Mouse (Mus musculus) cerebellum, adult 2 months (tissue): ENCODE results near the gene Rabgap1l. TPM values are rescaled to one million over a fixed set of nuclear protein-coding genes. Genes with fewer than 3 reads are reported as not detected.
"Not testable (repeated sequence)": the region's sequence is repeated elsewhere in the genome, so short reads cannot be mapped to it uniquely, and the experiment has no call there.

ENCODE experiments used
- DNase-seq, 2 experiments: peaks; one replicate each; pipeline ENCODE4 v3.0.0; 2021
- H3K27ac ChIP-seq: fragments of 200-500 bp; 2 replicates; pipeline ENCODE4 v1.5.1; 2012; ENCODE audit warnings: low read length, control low read depth, inconsistent platforms; ENCODE audit not compliant: insufficient read depth
- H3K27me3 ChIP-seq: fragments of 200-500 bp; 2 replicates; pipeline ENCODE4 v1.6.1; 2012; ENCODE audit warnings: inconsistent platforms, mild to moderate bottlenecking, low read length, moderate library complexity; ENCODE audit not compliant: control insufficient read depth, insufficient read depth
- H3K4me1 ChIP-seq: fragments of 200-500 bp; 2 replicates; pipeline ENCODE4 v1.6.1; 2011; ENCODE audit warnings: low read length; ENCODE audit not compliant: control insufficient read depth, insufficient read depth
- H3K4me3 ChIP-seq: fragments of 200-500 bp; replicated peaks from 2 replicates; pipeline ENCODE3; 2011; ENCODE audit warnings: mild to moderate bottlenecking, low read depth, low read length, control low read depth; ENCODE audit not compliant: insufficient read depth
- CTCF ChIP-seq: fragments of 200-500 bp; IDR thresholded peaks from 2 replicates; pipeline ENCODE4 v1.5.1; 2011; ENCODE audit warnings: low read depth, mild to moderate bottlenecking, control low read depth, low read length, moderate library complexity, borderline replicate concordance; ENCODE audit not compliant: insufficient read depth
- POLR2A ChIP-seq: fragments of 200-500 bp; IDR thresholded peaks from 2 replicates; pipeline ENCODE4 v1.6.1; 2011; ENCODE audit warnings: low read length, control low read depth, borderline replicate concordance; ENCODE audit not compliant: insufficient read depth
- WGBS: fragments of 180-500 bp; shearing (Covaris S2); methylation state at CpG from one replicate; pipeline ENCODE4 v1.1.7; 2018; 5-methylcytosine and 5-hydroxymethylcytosine counted together
- polyA plus RNA-seq: library from polyadenylated mRNA; depleted of rRNA; stranded (reverse); fragments of >200 nt; gene quantifications from 2 replicates; pipeline ENCODE4 v1.2.3, GENCODE M21; 2012

Rabgap1l gene
- polyA plus RNA-seq, 1 experiment = 57.7 TPM

DNA sequence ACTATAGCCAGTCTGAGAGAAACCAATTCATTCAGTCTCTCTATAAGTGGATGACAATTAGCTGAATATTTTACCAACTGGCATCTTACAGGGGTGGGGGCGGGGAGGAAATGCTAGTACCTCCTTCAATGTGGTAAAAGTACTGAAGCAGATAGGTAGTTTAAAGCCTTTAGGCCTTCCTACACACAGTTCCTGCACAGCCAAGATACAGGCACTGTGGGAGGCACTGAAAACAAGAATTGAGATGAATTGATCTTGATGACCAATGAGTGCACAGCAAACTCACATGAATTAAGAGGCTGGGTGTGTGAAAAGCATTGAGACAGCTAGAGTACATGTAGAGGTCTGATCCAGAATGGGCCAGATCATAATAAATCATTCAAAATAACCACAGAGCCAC is 349.5 kb downstream of the Rabgap1l start:
- no peak overlapping the region for H3K27ac ChIP-seq
- 93% methylated on average over 1 of the region's 1 CpGs for WGBS
- no peaks in the 10 kb centered on the region for H3K27me3 ChIP-seq
- no peak overlapping the region for H3K4me3 ChIP-seq
- TF ChIP-seq CTCF (no peak), POLR2A (no peak)
- DNase-seq = no peak
- no peaks in the 10 kb centered on the region for H3K4me1 ChIP-seq

DNA sequence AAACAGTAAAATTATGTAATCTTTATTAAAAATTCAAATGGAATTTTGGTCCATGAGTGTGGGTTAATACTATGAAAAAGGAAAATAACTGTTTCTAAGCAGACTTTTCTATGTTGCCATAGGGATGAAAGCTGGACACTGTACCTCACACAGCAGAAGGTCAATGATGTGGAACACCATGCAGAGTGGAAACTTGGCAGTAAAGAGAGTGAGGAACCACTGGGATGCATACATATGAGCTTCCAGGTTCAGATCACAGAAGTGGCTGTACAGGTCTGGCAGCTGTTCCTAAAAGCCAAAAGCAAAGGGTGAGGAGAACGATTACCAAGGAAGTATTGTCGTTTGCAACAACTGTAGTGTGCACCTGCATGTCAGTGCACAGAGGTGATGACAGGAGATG is 351.3 kb downstream of the Rabgap1l start:
- H3K4me1 ChIP-seq = no peaks in the 10 kb centered on the region
- H3K4me3 ChIP-seq = no peak overlapping the region
- DNase-seq = no peak
- TF ChIP-seq CTCF (no peak), POLR2A (no peak)
- H3K27me3 ChIP-seq = no peaks in the 10 kb centered on the region
- H3K27ac ChIP-seq = no peak overlapping the region
- WGBS = 15% methylated on average over 2 of the region's 2 CpGs

DNA sequence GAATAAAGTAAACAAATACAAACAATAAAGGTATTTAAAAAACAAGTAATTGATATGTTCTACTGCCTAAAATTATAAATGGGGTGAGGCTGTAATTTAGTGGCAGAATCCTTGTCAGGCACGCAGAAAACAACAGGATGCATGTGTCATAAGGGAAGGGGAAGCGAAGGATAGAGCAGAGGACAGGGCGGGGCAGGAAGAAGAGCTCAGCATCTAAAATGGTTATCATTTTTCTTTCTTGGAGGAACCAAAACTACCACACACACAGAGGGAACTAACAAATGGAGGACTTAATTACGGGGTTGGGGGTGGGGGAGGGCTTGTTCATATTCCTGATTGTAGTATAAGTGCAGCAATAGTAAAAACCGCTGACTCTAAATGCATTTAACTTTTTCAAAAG is 351.9 kb downstream of the Rabgap1l start:
- WGBS = 86% methylated on average over 5 of the region's 5 CpGs

DNA sequence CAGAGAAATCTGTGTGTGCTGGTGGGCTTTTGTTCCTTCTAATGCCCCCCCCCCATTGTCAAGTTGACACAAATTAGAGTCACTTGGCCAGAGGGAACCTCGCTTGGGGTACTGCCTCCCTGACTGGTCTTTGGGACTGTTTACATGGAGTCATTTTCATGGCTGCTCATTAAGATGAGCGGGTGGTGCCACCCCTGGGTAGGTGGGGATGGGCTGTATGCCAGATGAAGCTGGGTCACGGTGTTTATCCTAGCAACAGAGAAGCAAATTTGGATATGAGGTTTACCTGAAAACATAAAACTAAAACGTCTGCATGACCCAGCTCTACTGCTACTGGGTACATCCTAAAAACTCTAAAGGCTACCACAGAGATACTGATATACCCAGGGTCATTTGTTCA is 354.2 kb downstream of the Rabgap1l start:
- Histone ChIP-seq H3K27me3 (no peaks in the 10 kb centered on the region), H3K27ac (no peak overlapping the region), H3K4me1 (no peaks in the 10 kb centered on the region), H3K4me3 (no peak overlapping the region)
- TF ChIP-seq CTCF (no peak), POLR2A (no peak)
- 51% methylated on average over 4 of the region's 4 CpGs for WGBS
- DNase-seq = no peak

More for the DNA sequence above, 351.9 kb downstream of the Rabgap1l start:
- Histone ChIP-seq H3K4me3 (no peak overlapping the region), H3K27me3 (no peaks in the 10 kb centered on the region), H3K27ac (no peak overlapping the region), H3K4me1 (no peaks in the 10 kb centered on the region)
- DNase-seq = no peak
- no peak for TF ChIP-seq POLR2A

DNA sequence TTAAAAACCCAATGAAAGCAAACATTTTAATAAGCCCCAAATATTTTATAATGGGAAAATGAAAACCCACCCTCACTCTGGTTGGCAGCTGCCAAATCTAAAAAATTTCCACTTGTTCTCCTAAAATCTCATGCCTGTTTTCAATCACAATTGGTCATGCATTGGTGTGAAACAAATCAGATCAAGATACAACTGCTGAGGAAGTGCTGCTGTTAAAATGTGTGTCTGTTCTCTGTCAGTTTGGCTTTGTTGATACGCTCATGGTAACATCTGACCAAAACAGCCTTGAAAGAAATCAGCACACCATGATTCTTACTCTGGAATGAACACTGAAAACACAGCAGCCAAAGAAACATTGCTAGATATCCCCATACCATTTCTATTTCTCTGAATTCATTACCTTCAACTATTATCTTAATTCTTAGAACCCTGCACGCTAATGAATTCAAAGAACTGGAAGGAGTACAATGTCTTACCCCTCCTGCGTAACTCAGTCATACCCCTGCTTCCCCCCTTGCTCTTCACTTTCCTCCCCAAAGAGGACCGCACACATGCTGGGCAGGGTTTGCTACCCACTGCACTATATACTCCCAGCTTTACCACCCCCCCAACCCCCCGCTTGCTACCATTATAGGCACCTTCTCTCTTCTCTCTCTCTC is 375.7 kb downstream of the Rabgap1l start:
- no peaks in the 10 kb centered on the region for H3K4me1 ChIP-seq
- DNase-seq = no peak
- WGBS = 76% methylated on average over 5 of the region's 5 CpGs
- H3K4me3 ChIP-seq = no peak overlapping the region
- no peaks in the 10 kb centered on the region for H3K27me3 ChIP-seq
- no peak overlapping the region for H3K27ac ChIP-seq
- no peak for TF ChIP-seq POLR2A
- no peak for TF ChIP-seq CTCF

DNA sequence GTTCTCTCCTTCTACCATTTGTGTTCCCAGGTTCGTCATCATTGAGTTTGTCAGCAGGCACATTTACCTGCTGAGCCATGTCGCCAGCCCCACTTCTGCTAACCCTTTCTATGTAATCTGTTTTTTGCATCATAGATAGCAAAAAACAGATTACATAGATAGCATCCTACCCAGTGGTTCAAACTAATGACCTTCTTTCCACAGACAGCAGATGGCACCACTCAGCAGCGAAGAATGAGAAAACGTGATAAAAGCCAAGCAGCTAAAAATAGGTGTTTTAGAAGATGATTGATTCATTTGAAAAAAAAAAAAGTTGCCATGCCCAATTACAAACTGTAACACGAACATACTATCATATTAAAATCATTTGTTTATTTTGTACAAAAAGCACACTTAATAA is 382.2 kb downstream of the Rabgap1l start:
- H3K4me3 ChIP-seq = no peak overlapping the region
- H3K27ac ChIP-seq = no peak overlapping the region
- peak; percentile 44 to 62 for DNase-seq
- TF ChIP-seq CTCF (no peak; the same call in 1 of the 2 replicates), POLR2A (no peak)
- H3K27me3 ChIP-seq = no peaks in the 10 kb centered on the region
- H3K4me1 ChIP-seq = no peaks in the 10 kb centered on the region; the same call in 1 of the 2 replicates
- WGBS = 9% methylated on average over 5 of the region's 5 CpGs

DNA sequence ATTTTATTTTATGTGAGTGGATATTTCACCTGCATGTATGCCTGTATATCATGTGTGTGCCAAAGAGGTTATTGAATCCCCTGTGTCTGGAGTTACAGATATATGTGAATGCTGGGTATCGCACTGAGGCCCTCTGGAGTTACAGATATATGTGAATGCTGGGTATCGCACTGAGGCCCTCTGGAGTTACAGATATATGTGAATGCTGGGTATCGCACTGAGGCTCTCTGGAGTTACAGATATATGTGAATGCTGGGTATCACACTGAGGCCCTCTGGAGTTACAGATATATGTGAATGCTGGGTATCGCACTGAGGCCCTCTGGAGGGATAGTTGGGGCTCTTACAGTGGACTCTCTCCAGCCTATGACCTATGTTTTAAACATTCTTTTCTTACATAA is 383.3 kb downstream of the Rabgap1l start:
- H3K27me3 ChIP-seq, H3K27ac ChIP-seq, DNase-seq, H3K4me1 ChIP-seq, H3K4me3 ChIP-seq: not testable (repeated sequence)
- WGBS = 98% methylated on average over 4 of the region's 4 CpGs

DNA sequence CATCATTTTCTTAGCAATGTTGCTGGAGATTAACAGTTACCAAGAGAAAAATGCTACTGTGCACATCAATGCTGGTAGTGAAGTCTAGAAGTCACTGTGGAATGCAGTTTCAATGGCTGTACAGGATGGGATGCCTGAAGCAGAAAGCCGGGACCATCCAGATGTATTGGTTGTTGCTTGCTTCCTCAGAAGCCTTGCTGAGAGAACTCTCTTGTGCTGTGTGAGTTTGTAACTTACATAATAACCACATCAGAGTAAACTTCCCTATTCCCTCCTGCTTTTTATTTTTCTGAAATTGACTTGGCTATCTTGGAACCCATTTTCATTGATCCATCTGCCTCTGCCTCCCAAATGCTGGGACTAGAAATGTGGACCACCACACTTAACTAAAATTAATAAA is 383.9 kb downstream of the Rabgap1l start:
- TF ChIP-seq POLR2A (no peak), CTCF (no peak)
- H3K27ac ChIP-seq = no peak overlapping the region
- DNase-seq = no peak
- no peaks in the 10 kb centered on the region for H3K27me3 ChIP-seq
- no peaks in the 10 kb centered on the region; the same call in 1 of the 2 replicates for H3K4me1 ChIP-seq
- no peak overlapping the region for H3K4me3 ChIP-seq
- 80% methylated on average over 1 of the region's 1 CpGs for WGBS
